Mouse (Mus musculus): ENCODE measurements at regions not wholly inside any gene's neighbourhood (a gene's known extent, or its start where the extent isn't known, plus 50 kb on each side); places are given as distances from the start of the nearest gene placed in this dataset.

- DNase-seq (ENCODE audit: low read depth, low spot score) = no peak
Measured at GRCm38 (mm10) chr2:169524429-169524828, 63.1 kb downstream of the Gm11011 start.

GRCm38 (mm10) chr2:169519941-169520340 lies 67.6 kb downstream of the Gm11011 start:
- DNase-seq (ENCODE audit: low read depth, low spot score) = no peak

GRCm38 (mm10) chr2:169515350-169515749 lies 72.2 kb downstream of the Gm11011 start:
- DNase-seq (ENCODE audit: low read depth, low spot score) = no peak

- DNase-seq (ENCODE audit: low read depth, low spot score) = no peak
Measured at GRCm38 (mm10) chr2:169510741-169511140, 76.8 kb downstream of the Gm11011 start.

GRCm38 (mm10) chr2:169509406-169509805 lies 78.1 kb downstream of the Gm11011 start:
- DNase-seq (ENCODE audit: low read depth, low spot score) = no peak

- no peak for DNase-seq (ENCODE audit: low read depth, low spot score)
Measured at GRCm38 (mm10) chr2:169504416-169505057, 83.0 kb downstream of the Gm11011 start.

GRCm38 (mm10) chr2:169503598-169503958 lies 84.0 kb downstream of the Gm11011 start:
- DNase-seq (ENCODE audit: low read depth, low spot score) = no peak

- DNase-seq (ENCODE audit: low read depth, low spot score) = no peak
Measured at GRCm38 (mm10) chr2:169502717-169503597, 84.6 kb downstream of the Gm11011 start.

GRCm38 (mm10) chr2:169501736-169502340 lies 85.7 kb downstream of the Gm11011 start:
- DNase-seq (ENCODE audit: low read depth, low spot score) = no peak

GRCm38 (mm10) chr2:169495368-169495767 lies 92.2 kb downstream of the Gm11011 start:
- DNase-seq (ENCODE audit: low read depth, low spot score) = no peak

- DNase-seq (ENCODE audit: low read depth, low spot score) = no peak
Measured at GRCm38 (mm10) chr2:169494503-169495311, 92.8 kb downstream of the Gm11011 start.

GRCm38 (mm10) chr2:169493609-169494275 lies 93.8 kb downstream of the Gm11011 start:
- no peak for DNase-seq (ENCODE audit: low read depth, low spot score)

- no peak for DNase-seq (ENCODE audit: low read depth, low spot score)
Measured at GRCm38 (mm10) chr2:169483934-169484333, 103.6 kb downstream of the Gm11011 start.

GRCm38 (mm10) chr2:169481731-169482465 lies 105.6 kb downstream of the Gm11011 start:
- no peak for DNase-seq (ENCODE audit: low read depth, low spot score)

- no peak for DNase-seq (ENCODE audit: low read depth, low spot score)
Measured at GRCm38 (mm10) chr2:169474418-169475112, 113.0 kb downstream of the Gm11011 start.

GRCm38 (mm10) chr2:169469538-169469937 lies 118.0 kb downstream of the Gm11011 start:
- no peak for DNase-seq (ENCODE audit: low read depth, low spot score)

- no peak for DNase-seq (ENCODE audit: low read depth, low spot score)
Measured at GRCm38 (mm10) chr2:169467621-169468020, 119.9 kb downstream of the Gm11011 start.

- no peak for DNase-seq (ENCODE audit: low read depth, low spot score)
Measured at GRCm38 (mm10) chr2:169464106-169464505, 123.4 kb downstream of the Gm11011 start.

GRCm38 (mm10) chr2:169461491-169462039 lies 126.0 kb downstream of the Gm11011 start:
- DNase-seq (ENCODE audit: low read depth, low spot score) = no peak

- no peak for DNase-seq (ENCODE audit: low read depth, low spot score)
Measured at GRCm38 (mm10) chr2:169452956-169453355, 134.6 kb downstream of the Gm11011 start.

Measured in retina, adult 2 months (tissue).